Mouse (Mus musculus) hindbrain, embryonic 13.5 days (tissue): Measurements from ENCODE around the gene Map3k7. TPM values are rescaled to one million over a fixed set of nuclear protein-coding genes. Genes with fewer than 3 reads are reported as not detected.

Experiments
- ATAC-seq: fragments of 200-750 bp; cut with Nextera tagmentation; 2 replicates; pipeline ENCODE4 v1.8.0; 2017; ENCODE audit warnings: moderate TSS enrichment; ENCODE audit not compliant: low FRiP score
- H3K27ac ChIP-seq: fragments of 300-500 bp; sonication (generic); 2 replicates; pipeline ENCODE4 v1.5.1; 2015; ENCODE audit warnings: inconsistent platforms, mild to moderate bottlenecking, moderate library complexity
- H3K27me3 ChIP-seq: fragments of 300-500 bp; sonication (generic); 2 replicates; pipeline ENCODE4 v1.6.1; 2015; ENCODE audit warnings: mild to moderate bottlenecking, inconsistent platforms
- H3K36me3 ChIP-seq: fragments of 300-500 bp; sonication (generic); 2 replicates; pipeline ENCODE4 v1.6.1; 2015; ENCODE audit warnings: mild to moderate bottlenecking, inconsistent platforms
- H3K4me1 ChIP-seq: fragments of 300-500 bp; sonication (generic); replicated peaks from 2 replicates; pipeline ENCODE4 v1.6.1; 2015; ENCODE audit warnings: inconsistent platforms
- H3K4me2 ChIP-seq: fragments of 300-500 bp; sonication (generic); 2 replicates; pipeline ENCODE4 v1.6.1; 2015; ENCODE audit warnings: inconsistent platforms, mild to moderate bottlenecking, moderate library complexity
- H3K4me3 ChIP-seq: fragments of 300-500 bp; sonication (generic); 2 replicates; pipeline ENCODE4 v1.5.1; 2015; ENCODE audit warnings: mild to moderate bottlenecking, inconsistent platforms
- H3K9ac ChIP-seq: fragments of 300-500 bp; sonication (generic); 2 replicates; pipeline ENCODE4 v1.6.1; 2015; ENCODE audit warnings: mild to moderate bottlenecking, inconsistent platforms
- H3K9me3 ChIP-seq: fragments of 300-500 bp; sonication (generic); 2 replicates; pipeline ENCODE4 v1.6.1; 2016; ENCODE audit warnings: inconsistent platforms
- WGBS: fragments of 180-500 bp; shearing (Covaris S2); methylation state at CpG from one replicate; pipeline ENCODE4 v1.1.7; 2015; 5-methylcytosine and 5-hydroxymethylcytosine counted together
- polyA plus RNA-seq: library from polyadenylated mRNA; unstranded; fragments of >200 nt; fragmentation: Nextera tagmentation; extraction: Ambion mirVana; gene quantifications from 2 replicates; pipeline ENCODE4 v1.2.1, GENCODE M21; 2015

Map3k7 gene
- polyA plus RNA-seq, 1 experiment from 2014 or later = 29.1 TPM

DNA sequence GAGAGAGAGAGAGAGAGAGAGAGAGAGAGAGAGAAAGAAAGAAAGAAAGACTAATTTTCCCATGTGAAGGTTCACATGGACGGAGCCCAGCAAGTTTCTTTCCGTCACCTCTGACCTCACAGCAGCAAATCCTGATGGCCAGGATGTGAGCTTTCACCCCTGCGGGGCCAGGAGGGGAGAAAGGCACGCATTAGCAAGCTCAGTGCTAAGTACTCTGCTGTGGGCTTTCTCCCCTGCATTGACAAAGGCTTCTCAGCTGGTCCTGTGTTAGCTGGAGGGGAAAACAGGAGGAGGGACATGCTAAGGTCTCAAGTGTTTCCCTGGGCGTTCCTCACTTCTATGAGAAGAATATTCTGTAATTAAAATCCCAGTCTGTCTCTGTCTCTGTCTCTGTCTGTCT is 81.3 kb downstream of the Map3k7 start:
- no peak overlapping the region for H3K4me3 ChIP-seq
- H3K36me3 ChIP-seq = no peaks in the 10 kb centered on the region
- ATAC-seq = no peak
- peaks cover 21% of the 10 kb centered on the region for H3K4me1 ChIP-seq
- no peak overlapping the region for H3K4me2 ChIP-seq
- no peak overlapping the region for H3K27ac ChIP-seq
- H3K9me3 ChIP-seq = no peaks in the 10 kb centered on the region
- WGBS = 14% methylated on average over 5 of the region's 5 CpGs
- H3K27me3 ChIP-seq = no peaks in the 10 kb centered on the region
- H3K9ac ChIP-seq = no peak overlapping the region

DNA sequence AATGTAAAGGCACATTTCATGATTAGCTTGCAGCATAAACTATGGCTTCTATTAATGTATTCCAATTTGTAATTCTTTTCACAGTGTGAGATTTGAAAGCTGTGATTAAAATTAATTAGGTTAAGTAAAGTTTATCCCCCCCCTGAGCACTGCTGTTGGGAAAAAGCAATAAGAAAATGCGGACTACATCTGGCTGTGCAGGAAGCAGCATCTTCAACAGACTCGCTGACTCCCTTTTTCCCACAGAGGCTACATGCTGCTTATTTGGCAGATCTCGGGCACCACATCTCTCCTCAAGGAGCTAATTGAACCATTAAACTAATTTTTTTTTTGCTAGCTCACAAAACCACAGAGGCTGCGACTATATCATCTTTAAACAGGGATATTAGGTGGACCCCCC is 85.9 kb downstream of the Map3k7 start:
- Histone ChIP-seq H3K36me3 (no peaks in the 10 kb centered on the region), H3K27ac (peak overlapping the region; percentile 49), H3K9ac (no peak overlapping the region), H3K27me3 (no peaks in the 10 kb centered on the region), H3K9me3 (no peaks in the 10 kb centered on the region), H3K4me1 (peaks cover 12% of the 10 kb centered on the region), H3K4me2 (no peak overlapping the region), H3K4me3 (no peak overlapping the region)
- 49% methylated on average over 4 of the region's 4 CpGs for WGBS
- peak; percentile 39; the same call in 1 of the 2 replicates for ATAC-seq

DNA sequence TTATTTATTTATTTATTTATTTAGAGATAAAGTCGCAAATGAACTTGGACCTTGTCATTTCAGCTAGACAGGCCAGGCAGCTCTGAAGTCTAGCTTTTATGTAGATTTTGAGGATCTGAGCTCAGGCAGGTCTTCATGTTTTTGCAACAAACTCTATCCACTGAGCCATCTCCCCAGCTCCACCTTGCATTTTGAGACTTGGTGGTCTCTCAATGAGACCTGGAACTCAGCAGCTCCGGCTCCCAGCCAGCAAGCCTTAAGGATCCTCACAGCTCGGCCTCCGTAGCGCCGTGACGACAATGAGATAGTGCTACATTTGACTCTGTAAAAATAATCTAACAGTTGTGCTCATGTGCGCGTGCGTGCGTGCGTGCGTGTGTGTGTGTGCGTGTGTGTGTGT is 89.3 kb downstream of the Map3k7 start:
- Histone ChIP-seq H3K27ac (no peak overlapping the region), H3K4me3 (no peak overlapping the region), H3K4me2 (no peak overlapping the region), H3K36me3 (no peaks in the 10 kb centered on the region), H3K9ac (no peak overlapping the region), H3K9me3 (no peaks in the 10 kb centered on the region), H3K27me3 (no peaks in the 10 kb centered on the region), H3K4me1 (peaks cover 23% of the 10 kb centered on the region)
- 96% methylated on average over 14 of the region's 14 CpGs for WGBS
- no peak for ATAC-seq

DNA sequence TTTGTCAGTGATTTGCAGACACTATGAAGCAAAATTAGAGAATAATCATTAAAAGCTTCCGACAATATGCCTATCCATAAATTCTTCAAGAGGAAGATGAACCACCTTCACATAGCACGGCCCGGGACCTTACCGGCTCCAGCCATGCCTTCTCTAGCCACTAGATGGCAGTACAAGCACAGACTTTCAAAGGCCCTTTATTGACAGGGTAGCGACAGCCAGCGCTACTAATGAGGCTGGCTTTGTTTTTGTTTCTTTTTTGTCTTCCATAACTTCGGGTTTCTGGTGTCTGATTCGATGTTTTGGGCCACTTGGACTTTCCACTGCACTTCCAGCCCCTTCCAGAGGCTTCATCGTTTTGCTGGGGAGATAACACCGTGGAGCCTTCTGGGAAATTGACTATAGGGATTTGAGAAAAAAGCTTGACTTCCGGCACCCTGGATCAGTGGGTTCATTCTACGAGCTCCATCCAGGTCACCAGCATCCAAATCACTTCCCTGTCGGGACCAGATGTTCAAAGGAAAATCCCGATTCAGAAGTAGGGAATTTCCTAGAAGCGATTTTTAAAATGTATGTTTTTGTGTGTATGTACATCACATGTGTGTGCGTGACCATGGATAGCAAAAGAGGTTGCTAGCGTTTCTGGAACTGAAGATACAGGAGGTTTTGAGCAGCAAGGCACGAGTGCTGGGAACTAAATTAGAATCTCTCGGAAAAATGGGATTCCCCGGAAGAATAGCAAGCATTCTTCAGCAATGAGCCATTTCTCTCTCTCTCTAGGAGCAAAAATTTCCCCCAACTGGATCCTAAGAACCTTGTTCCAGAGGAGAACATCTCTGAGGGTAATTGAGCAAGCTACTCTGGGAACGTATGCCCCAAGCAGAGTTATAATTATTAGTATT is 91.5 kb downstream of the Map3k7 start:
- H3K9me3 ChIP-seq = no peaks in the 10 kb centered on the region
- peak overlapping the region; percentile 59 for H3K4me2 ChIP-seq
- peak; percentile 88 for ATAC-seq
- H3K4me3 ChIP-seq = peak overlapping the region; percentile 38
- peak overlapping the region; percentile 63 for H3K9ac ChIP-seq
- no peaks in the 10 kb centered on the region for H3K36me3 ChIP-seq
- 24% methylated on average over 21 of the region's 21 CpGs for WGBS
- no peaks in the 10 kb centered on the region for H3K27me3 ChIP-seq
- peak overlapping the region; percentile 42; the same call in 1 of the 2 replicates for H3K27ac ChIP-seq
- peaks cover 19% of the 10 kb centered on the region for H3K4me1 ChIP-seq

DNA sequence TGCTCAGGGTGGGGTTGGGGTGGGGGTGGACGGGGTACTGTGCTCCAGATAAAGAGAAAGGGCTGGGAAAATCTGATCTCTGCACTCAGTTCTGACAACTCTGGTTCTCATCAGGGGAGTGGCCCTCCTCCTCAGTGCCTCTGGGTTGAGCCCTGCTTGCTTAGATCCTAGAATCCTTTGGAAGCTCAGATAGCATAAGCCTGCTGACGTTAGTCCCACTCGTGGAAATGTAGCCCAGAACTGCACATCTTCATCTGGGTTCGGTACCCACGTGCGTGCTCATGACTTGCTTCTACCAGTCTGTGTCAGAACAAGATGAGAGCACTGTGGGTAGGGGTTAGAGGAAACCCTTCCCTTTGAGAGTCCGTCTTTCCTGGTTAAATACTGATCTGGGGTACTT is 92.5 kb downstream of the Map3k7 start:
- no peaks in the 10 kb centered on the region for H3K36me3 ChIP-seq
- H3K4me2 ChIP-seq = no peak overlapping the region
- H3K4me1 ChIP-seq = peaks cover 19% of the 10 kb centered on the region
- ATAC-seq = no peak
- no peak overlapping the region for H3K27ac ChIP-seq
- no peaks in the 10 kb centered on the region for H3K27me3 ChIP-seq
- no peak overlapping the region for H3K4me3 ChIP-seq
- no peaks in the 10 kb centered on the region for H3K9me3 ChIP-seq
- 80% methylated on average over 7 of the region's 7 CpGs for WGBS
- H3K9ac ChIP-seq = no peak overlapping the region

DNA sequence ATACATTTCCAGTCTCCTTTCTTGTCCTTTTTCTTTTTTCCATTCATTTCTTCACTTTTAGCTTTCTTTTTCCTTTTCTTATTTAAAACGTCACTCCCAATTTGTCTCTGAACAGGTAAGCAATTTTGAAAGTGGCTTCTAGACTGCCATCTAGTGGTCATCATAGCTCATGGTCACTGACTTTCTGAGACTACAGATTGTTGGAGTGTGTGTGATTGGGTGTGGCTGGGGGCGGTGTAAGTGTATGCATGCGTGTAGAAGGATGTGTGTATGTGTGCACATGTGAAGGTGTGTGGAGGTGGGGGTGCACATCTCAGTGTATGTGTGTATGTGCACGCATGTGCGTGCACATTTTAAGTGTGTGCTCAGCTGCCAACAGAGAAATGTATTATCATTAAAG is 93.2 kb downstream of the Map3k7 start:
- no peak overlapping the region for H3K4me3 ChIP-seq
- peak; percentile 60; the same call in 1 of the 2 replicates for ATAC-seq
- 45% methylated on average over 5 of the region's 5 CpGs for WGBS
- H3K4me1 ChIP-seq = peaks cover 19% of the 10 kb centered on the region
- H3K9me3 ChIP-seq = no peaks in the 10 kb centered on the region
- H3K27ac ChIP-seq = no peak overlapping the region
- no peak overlapping the region for H3K9ac ChIP-seq
- no peak overlapping the region for H3K4me2 ChIP-seq
- H3K27me3 ChIP-seq = no peaks in the 10 kb centered on the region
- no peaks in the 10 kb centered on the region for H3K36me3 ChIP-seq

DNA sequence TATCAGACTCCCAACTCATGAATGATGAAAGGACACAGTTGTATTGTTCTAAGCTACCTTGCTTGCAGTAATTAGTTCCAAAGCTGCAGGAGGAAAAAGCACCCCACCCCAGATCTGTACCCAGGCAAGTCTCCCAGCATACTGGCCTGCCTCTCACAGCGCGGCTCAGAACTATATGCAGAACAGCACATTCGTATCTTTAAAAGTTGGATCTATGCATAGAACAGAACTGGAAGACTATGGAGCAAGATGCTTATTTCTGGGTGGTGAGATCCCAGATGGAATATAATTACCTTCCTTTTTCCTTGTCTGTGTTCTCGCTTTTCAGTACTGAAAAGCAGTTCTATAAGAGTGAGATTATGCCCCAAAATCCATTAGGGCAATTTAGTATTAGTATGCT is 96.8 kb downstream of the Map3k7 start:
- Histone ChIP-seq H3K36me3 (no peaks in the 10 kb centered on the region), H3K4me1 (peaks cover 10% of the 10 kb centered on the region), H3K27me3 (no peaks in the 10 kb centered on the region), H3K27ac (no peak overlapping the region), H3K9ac (no peak overlapping the region), H3K4me2 (no peak overlapping the region), H3K9me3 (no peaks in the 10 kb centered on the region), H3K4me3 (no peak overlapping the region)
- WGBS = 95% methylated on average over 4 of the region's 4 CpGs
- ATAC-seq = no peak

DNA sequence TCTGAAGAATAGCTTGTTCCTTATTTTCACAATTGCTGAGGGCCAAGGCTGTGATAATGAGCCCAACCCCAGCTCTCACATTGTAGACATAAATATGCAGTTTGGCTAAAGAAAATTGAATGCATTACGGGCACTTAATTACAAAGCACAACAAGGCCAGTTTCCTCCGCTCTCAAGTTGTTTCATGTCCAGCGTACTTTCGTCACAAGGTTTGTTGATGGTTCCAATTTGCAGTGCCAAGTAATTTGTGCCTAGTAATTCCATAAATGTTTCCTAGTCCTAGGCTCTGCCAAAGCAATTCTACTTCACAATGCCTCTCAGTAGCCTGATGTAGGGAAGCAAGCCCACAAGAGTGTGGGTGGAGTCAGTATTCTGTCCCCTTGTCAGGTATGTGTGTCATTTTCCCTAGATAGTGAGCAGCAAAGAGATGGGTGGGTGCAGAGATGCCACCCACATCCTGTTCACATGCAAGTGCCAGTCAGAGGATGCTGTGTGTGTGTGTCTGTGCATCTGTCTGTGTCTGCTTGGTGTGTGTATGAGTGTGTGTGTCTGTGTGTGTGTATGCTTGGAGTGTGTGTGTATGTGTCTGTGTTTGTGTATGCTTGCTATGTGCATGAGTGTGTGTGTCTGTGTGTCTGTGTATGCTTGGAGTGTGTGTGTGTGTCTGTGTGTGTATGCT is 98.6 kb downstream of the Map3k7 start:
- no peak overlapping the region for H3K9ac ChIP-seq
- 81% methylated on average over 4 of the region's 4 CpGs for WGBS

DNA sequence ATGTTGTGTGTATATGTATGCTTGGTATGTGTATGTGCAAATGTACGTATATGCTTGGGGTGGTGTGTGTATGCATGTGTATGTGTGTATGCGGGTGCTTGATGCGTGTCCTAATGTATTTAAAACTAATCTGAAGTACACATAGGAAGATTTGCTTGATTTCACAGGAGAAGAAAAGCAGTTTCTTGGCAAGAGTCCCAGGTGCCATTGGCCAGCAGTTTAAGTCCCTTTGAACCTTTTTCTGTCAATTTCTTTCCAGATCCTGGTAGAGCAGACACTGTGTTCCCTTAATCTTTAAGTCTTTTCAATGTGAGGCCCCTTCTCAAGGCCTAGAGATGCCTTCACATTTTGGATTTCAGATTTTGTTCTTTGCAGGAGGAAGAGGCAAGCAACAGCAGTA is 99.4 kb downstream of the Map3k7 start:
- 94% methylated on average over 3 of the region's 3 CpGs for WGBS
- Histone ChIP-seq H3K4me1 (no peaks in the 10 kb centered on the region), H3K9me3 (no peaks in the 10 kb centered on the region), H3K27ac (no peak overlapping the region), H3K36me3 (no peaks in the 10 kb centered on the region), H3K9ac (no peak overlapping the region), H3K4me2 (no peak overlapping the region), H3K4me3 (no peak overlapping the region), H3K27me3 (no peaks in the 10 kb centered on the region)
- no peak for ATAC-seq

More for the DNA sequence above, 98.6 kb downstream of the Map3k7 start:
- Histone ChIP-seq H3K4me2 (no peak overlapping the region), H3K27me3 (no peaks in the 10 kb centered on the region), H3K9me3 (no peaks in the 10 kb centered on the region), H3K4me3 (no peak overlapping the region), H3K36me3 (no peaks in the 10 kb centered on the region), H3K4me1 (no peaks in the 10 kb centered on the region), H3K27ac (no peak overlapping the region)
- ATAC-seq = no peak
